Mouse (Mus musculus) limb, embryonic 11.5 days (tissue): Measurements from ENCODE around the gene Hcls1. TPM values are rescaled to one million over a fixed set of nuclear protein-coding genes. Genes with fewer than 3 reads are reported as not detected.

Source experiments
- ATAC-seq: fragments of 200-750 bp; cut with Nextera tagmentation; 2 replicates; pipeline ENCODE4 v1.8.0; 2017; ENCODE audit warnings: low read depth; ENCODE audit not compliant: insufficient number of reproducible peaks, low FRiP score, low TSS enrichment
- DNase-seq: peaks from one replicate; pipeline ENCODE4 v3.0.0-alpha.2; 2015; ENCODE audit warnings: low spot score
- H3K27ac ChIP-seq: fragments of 300-500 bp; sonication (generic); replicated peaks from 2 replicates; pipeline ENCODE4 v1.5.1; 2014; ENCODE audit warnings: low read depth, mild to moderate bottlenecking, low read length
- H3K27me3 ChIP-seq: fragments of 300-500 bp; sonication (generic); 2 replicates; pipeline ENCODE4 v1.6.1; 2014; ENCODE audit warnings: mild to moderate bottlenecking, low read length, mixed read lengths; ENCODE audit not compliant: control insufficient read depth, insufficient read depth
- H3K36me3 ChIP-seq: fragments of 300-500 bp; sonication (generic); 2 replicates; pipeline ENCODE4 v1.6.1; 2014; ENCODE audit warnings: mild to moderate bottlenecking, low read length, moderate library complexity, mixed read lengths; ENCODE audit not compliant: control insufficient read depth, insufficient read depth
- H3K4me1 ChIP-seq: fragments of 300-500 bp; sonication (generic); 2 replicates; pipeline ENCODE4 v1.6.1; 2014; ENCODE audit warnings: low read length, mixed read lengths; ENCODE audit not compliant: control insufficient read depth, insufficient read depth
- H3K4me2 ChIP-seq: fragments of 300-500 bp; sonication (generic); 2 replicates; pipeline ENCODE4 v1.6.1; 2014; ENCODE audit warnings: low read depth, mild to moderate bottlenecking, moderate library complexity; ENCODE audit not compliant: severe bottlenecking
- H3K4me3 ChIP-seq: fragments of 300-500 bp; sonication (generic); 2 replicates; pipeline ENCODE4 v1.5.1; 2014; ENCODE audit warnings: low read depth, low read length
- H3K9ac ChIP-seq: fragments of 300-500 bp; sonication (generic); 2 replicates; pipeline ENCODE4 v1.6.1; 2014; ENCODE audit warnings: mild to moderate bottlenecking, low read length
- H3K9me3 ChIP-seq: fragments of 300-500 bp; sonication (generic); 2 replicates; pipeline ENCODE4 v1.6.1; 2016; ENCODE audit warnings: low read length; ENCODE audit not compliant: control insufficient read depth
- WGBS: fragments of 180-500 bp; shearing (Covaris S2); extraction: QIAGEN DNeasy Blood & Tissue Kit; methylation state at CpG from one replicate; pipeline ENCODE4 v1.1.7; 2014; 5-methylcytosine and 5-hydroxymethylcytosine counted together
- polyA plus RNA-seq: library from polyadenylated mRNA; unstranded; fragments of >200 nt; fragmentation: Nextera tagmentation; extraction: Ambion mirVana; gene quantifications from 2 replicates; pipeline ENCODE4 v1.2.1, GENCODE M21; 2014

Hcls1 gene
- polyA plus RNA-seq, 1 experiment from 2014 or later = 1.0 TPM

DNA sequence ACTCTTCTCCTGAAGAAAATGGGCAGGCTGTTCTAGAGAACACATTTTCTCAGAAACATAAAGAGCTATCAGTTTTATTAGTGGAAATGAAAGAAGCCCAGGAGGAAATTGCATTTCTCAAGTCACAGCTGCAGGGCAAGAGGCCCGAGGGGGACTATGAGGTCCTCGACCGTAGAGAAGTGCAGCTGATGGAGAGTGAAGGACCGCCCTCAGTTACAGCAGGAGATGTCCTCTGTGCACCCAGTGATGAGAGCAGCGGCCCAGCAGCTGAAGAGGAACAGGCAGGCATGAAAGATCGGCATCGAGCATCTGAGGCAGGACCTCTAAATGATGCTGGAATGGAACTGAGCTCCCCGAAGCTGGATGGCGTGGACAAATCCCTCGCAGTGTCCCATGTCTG lies 22.9 kb upstream of the Hcls1 start:
- Histone ChIP-seq H3K4me2 (no peak overlapping the region), H3K27me3 (no peaks in the 10 kb centered on the region), H3K4me1 (no peaks in the 10 kb centered on the region), H3K9ac (no peak overlapping the region), H3K9me3 (no peaks in the 10 kb centered on the region), H3K27ac (no peak overlapping the region), H3K4me3 (no peak overlapping the region), H3K36me3 (peaks cover 2% of the 10 kb centered on the region)
- ATAC-seq = no peak
- no peak for DNase-seq
- WGBS = 85% methylated on average over 10 of the region's 10 CpGs

DNA sequence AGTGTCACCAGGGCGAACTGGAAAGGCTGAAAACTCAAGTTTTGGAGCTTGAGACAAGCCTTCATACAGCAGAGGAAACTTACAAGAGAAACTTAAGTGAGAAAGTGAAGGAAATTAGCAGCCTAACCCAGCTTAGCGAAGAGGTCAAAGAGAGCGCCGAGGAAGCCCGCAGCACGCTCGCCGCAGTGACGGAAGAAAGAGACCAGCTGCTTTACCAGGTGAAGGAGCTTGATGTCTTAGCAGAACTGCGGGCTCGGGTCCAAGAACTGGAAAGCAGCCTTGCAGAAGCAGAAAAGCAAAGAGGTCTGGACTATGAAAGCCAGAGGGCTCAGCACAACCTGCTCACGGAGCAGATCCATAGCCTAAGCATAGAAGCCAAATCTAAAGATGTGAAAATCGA lies 22.5 kb upstream of the Hcls1 start:
- no peak overlapping the region for H3K4me2 ChIP-seq
- no peak overlapping the region for H3K9ac ChIP-seq
- H3K36me3 ChIP-seq = peaks cover 2% of the 10 kb centered on the region
- H3K27me3 ChIP-seq = no peaks in the 10 kb centered on the region
- no peak overlapping the region for H3K4me3 ChIP-seq
- H3K4me1 ChIP-seq = no peaks in the 10 kb centered on the region
- DNase-seq (no peak), ATAC-seq (no peak)
- no peaks in the 10 kb centered on the region for H3K9me3 ChIP-seq
- H3K27ac ChIP-seq = no peak overlapping the region
- WGBS = 94% methylated on average over 13 of the region's 13 CpGs

DNA sequence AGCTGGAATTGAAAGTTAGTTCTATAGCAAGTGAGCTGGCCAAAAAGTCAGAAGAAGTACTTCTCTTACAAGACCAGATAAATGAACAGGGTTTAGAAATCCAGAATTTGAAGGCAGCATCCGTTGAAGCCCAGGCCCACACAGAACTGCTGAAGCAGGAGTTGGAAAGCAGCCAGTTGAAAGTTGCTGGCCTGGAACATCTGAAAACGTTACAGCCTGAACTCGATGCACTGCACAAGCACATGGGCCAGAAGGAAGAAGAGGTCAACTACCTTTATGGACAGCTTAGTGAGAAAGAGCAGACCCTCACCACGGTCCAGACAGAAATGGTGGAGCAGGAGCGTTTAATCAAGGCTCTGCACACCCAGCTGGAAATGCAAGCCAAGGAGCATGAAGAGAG lies 20.6 kb upstream of the Hcls1 start:
- Histone ChIP-seq H3K27ac (no peak overlapping the region), H3K9me3 (no peaks in the 10 kb centered on the region), H3K4me1 (no peaks in the 10 kb centered on the region), H3K36me3 (peaks cover 4% of the 10 kb centered on the region), H3K9ac (no peak overlapping the region), H3K4me2 (no peak overlapping the region), H3K4me3 (no peak overlapping the region), H3K27me3 (no peaks in the 10 kb centered on the region)
- DNase-seq = no peak
- WGBS = 87% methylated on average over 5 of the region's 5 CpGs
- ATAC-seq = no peak

DNA sequence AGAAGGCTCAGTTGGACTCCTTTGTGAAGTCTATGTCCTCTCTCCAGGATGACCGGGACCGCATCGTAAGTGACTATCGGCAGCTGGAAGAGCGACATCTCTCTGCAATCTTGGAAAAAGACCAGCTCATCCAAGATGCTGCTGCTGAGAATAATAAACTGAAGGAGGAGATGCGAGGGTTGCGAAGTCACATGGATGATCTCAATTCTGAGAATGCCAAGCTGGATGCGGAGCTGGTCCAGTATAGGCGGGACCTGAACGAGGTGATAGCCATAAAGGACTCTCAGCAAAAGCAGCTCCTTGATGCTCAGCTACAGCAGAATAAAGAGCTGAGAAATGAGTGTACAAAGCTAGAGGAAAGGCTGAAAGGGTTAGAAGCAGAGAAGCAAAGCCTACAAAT lies 16.3 kb upstream of the Hcls1 start:
- 97% methylated on average over 10 of the region's 10 CpGs for WGBS
- no peaks in the 10 kb centered on the region for H3K9me3 ChIP-seq
- H3K27me3 ChIP-seq = no peaks in the 10 kb centered on the region
- H3K4me1 ChIP-seq = no peaks in the 10 kb centered on the region
- no peak overlapping the region for H3K4me3 ChIP-seq
- DNase-seq (no peak), ATAC-seq (no peak)
- H3K4me2 ChIP-seq = no peak overlapping the region
- H3K36me3 ChIP-seq = peaks cover 2% of the 10 kb centered on the region; the same call in 1 of the 2 replicates
- H3K9ac ChIP-seq = no peak overlapping the region
- H3K27ac ChIP-seq = no peak overlapping the region

DNA sequence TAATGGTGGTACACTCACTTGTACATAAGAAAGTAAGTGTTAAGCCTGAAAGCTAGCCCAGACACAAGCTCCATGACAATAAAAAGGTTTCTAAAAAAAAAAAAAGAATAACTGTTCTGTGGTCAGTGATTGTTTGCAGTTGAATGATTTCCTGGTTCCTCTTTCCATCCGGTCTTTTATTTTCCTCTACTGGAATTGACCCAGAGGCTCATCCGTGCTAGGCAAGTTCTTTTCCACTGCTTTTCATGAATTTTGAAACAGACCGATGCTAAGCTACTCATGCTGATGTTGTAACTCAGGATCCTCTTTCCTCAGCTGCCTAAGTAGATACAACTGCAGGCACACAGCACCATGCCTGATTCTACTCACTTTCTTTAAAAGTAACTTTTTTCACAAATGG lies 14.4 kb upstream of the Hcls1 start:
- H3K9ac ChIP-seq = no peak overlapping the region
- H3K4me3 ChIP-seq = no peak overlapping the region
- no peaks in the 10 kb centered on the region for H3K4me1 ChIP-seq
- H3K27ac ChIP-seq = no peak overlapping the region
- ATAC-seq (no peak), DNase-seq (no peak)
- H3K9me3 ChIP-seq = no peaks in the 10 kb centered on the region
- H3K4me2 ChIP-seq = no peak overlapping the region
- 86% methylated on average over 3 of the region's 3 CpGs for WGBS
- H3K36me3 ChIP-seq = peaks cover 2% of the 10 kb centered on the region; the same call in 1 of the 2 replicates
- no peaks in the 10 kb centered on the region for H3K27me3 ChIP-seq

DNA sequence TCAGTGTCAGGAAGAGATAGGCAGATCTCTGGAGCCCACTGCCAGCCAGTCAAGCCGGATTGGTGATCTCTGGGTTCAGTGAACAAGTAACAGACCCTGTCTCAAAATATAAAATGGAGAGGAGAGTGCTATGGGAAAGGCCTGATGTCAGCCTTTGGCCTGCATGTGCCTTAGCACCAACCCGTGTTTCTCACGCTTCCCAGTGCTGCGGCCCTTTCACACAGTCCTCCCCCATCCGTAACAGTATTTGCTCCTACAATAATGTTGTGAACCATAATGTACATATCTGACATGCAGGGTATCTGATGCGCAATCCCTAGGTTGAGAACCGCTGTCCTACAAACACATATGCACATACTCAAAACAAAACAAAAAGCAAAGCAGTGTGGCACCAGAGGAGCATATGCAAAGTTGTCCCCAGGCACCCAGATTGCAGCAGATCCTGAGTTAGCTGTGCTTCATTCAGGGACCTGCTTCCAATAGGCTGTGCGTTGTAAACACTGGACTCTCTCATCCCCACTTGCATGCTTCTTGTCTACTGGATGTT lies 13.6 kb upstream of the Hcls1 start:
- Histone ChIP-seq H3K36me3 (peaks cover 2% of the 10 kb centered on the region; the same call in 1 of the 2 replicates), H3K4me2 (no peak overlapping the region), H3K27me3 (no peaks in the 10 kb centered on the region), H3K4me3 (no peak overlapping the region), H3K4me1 (no peaks in the 10 kb centered on the region), H3K9ac (no peak overlapping the region), H3K27ac (no peak overlapping the region), H3K9me3 (no peaks in the 10 kb centered on the region)
- 95% methylated on average over 8 of the region's 8 CpGs for WGBS
- ATAC-seq (no peak), DNase-seq (no peak)

DNA sequence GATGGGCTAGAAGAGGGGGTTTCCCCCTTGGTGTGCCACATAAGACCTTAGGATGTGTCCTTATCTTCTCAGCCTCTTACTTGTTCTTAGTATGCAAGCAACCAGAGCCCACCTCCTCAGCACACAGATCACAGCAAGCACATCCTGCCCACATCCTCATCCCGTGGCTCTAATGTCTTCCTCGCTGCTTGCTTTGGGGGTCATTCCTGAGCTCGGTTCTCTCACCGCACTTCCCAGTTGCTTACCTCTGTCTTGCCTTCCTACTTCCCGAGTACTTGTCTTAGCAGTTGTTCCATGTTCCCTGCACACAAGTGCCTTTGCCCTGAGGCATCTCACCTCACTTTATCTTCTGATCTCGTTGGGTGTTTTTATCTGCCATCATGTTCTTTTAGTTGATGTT lies 12.8 kb upstream of the Hcls1 start:
- H3K9me3 ChIP-seq = no peaks in the 10 kb centered on the region

DNA sequence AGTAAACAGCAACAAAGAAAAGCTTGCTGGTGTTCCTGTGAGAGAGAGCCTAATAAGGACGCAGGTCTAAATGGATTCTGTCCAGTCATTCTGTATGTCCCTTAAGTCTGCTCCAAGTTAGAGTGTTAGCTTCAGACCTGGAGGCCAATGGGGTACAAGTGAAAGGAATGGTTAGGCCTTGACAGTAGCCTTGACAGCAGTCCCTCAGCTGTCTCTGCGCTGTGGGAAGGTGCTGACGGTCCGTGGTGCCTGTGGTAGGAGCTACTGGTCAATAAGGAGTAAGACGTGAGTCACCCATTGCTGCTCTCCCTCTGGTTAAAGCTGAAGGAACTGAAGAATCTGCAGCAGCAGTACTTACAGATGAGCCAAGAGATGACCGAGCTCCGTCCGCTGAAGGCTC lies 10.5 kb upstream of the Hcls1 start:
- Histone ChIP-seq H3K4me3 (no peak overlapping the region), H3K4me2 (no peak overlapping the region), H3K36me3 (0 out of 2 replicates have a peak, but pooled peaks cover 4% of the 10 kb centered on the region), H3K9me3 (no peaks in the 10 kb centered on the region), H3K27me3 (no peaks in the 10 kb centered on the region), H3K9ac (no peak overlapping the region), H3K4me1 (no peaks in the 10 kb centered on the region), H3K27ac (no peak overlapping the region)
- DNase-seq = no peak
- 95% methylated on average over 8 of the region's 8 CpGs for WGBS
- no peak for ATAC-seq

More for the DNA sequence above, 12.8 kb upstream of the Hcls1 start:
- H3K4me2 ChIP-seq = no peak overlapping the region
- ATAC-seq (no peak), DNase-seq (no peak)
- H3K27ac ChIP-seq = no peak overlapping the region
- no peak overlapping the region for H3K9ac ChIP-seq
- no peak overlapping the region for H3K4me3 ChIP-seq
- peaks cover 2% of the 10 kb centered on the region; the same call in 1 of the 2 replicates for H3K36me3 ChIP-seq
- WGBS = 84% methylated on average over 6 of the region's 6 CpGs
- H3K4me1 ChIP-seq = no peaks in the 10 kb centered on the region
- no peaks in the 10 kb centered on the region for H3K27me3 ChIP-seq

DNA sequence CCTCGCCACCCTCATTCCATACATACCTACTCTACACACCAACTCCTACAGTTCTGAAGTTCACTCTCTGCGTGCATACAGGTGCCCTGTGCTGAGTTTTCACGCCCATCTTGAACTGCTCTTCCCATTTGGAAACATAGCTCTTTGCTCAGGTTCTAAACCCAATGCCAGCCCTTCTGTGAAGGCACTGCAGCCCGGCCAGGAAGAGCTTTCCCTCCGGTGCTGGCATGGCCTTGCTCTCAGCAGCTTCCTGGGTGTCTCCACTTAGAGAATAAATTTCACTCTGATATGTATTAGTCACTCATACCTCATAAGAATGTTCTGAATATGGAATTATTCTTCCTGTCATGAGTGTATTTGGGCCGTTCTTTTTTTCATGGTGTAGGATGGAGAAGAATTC lies 9.4 kb upstream of the Hcls1 start:
- Histone ChIP-seq H3K36me3 (0 out of 2 replicates have a peak, but pooled peaks cover 4% of the 10 kb centered on the region), H3K4me2 (no peak overlapping the region), H3K27ac (no peak overlapping the region), H3K9ac (no peak overlapping the region), H3K27me3 (no peaks in the 10 kb centered on the region), H3K9me3 (no peaks in the 10 kb centered on the region), H3K4me3 (no peak overlapping the region), H3K4me1 (no peaks in the 10 kb centered on the region)
- DNase-seq (no peak), ATAC-seq (no peak)
- 92% methylated on average over 6 of the region's 6 CpGs for WGBS
